Mouse (Mus musculus) layer of hippocampus, adult 18-20 months (tissue): Measurements from ENCODE around the gene Prss16. TPM values are rescaled to one million over a fixed set of nuclear protein-coding genes. Genes with fewer than 3 reads are reported as not detected.
A peak's percentile ranks its signal among the peaks of the same experiment; 100 is the strongest.

Source experiments
- DNase-seq, 2 experiments: peaks; one replicate each; pipeline ENCODE4 v3.0.0; 2022; ENCODE audit warnings: low spot score in 2 of 2
- total RNA-seq, 2 experiments: library from RNA; stranded (reverse); gene quantifications; 2 replicates each; pipeline ENCODE4 v1.2.3; 2021

The Prss16 gene
- total RNA-seq, 2 experiments from 2014 or later = 0.58 to 1.3 TPM

GRCm38 (mm10) chr13:22007872-22008271, 1.7 kb downstream of the Prss16 start:
- no peak for DNase-seq

DNA sequence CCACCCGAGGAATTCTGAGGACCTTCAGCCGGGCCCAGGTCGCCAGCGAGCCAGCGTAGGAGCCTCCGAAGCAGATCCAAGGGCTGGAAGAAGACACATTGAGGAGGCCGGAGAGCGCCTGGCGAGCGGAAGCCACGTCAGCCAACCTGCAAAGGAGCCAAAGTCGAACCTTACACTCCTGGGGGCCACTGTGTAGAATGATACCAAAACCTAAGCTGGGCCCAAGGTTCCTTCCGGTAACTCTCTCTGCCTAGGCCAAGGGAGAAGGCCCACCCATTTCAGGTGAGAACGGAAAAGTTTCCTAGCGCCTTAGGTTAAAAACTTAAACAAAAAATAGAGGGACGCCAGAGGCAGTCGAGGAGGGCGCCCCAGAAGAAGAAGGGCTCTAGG, 2.4 kb downstream of the Prss16 start:
- no peak for DNase-seq

GRCm38 (mm10) chr13:22006334-22007120, 3.0 kb downstream of the Prss16 start:
- no peak for DNase-seq

- no peak for DNase-seq
These were observed 3.8 kb downstream of the Prss16 start for GRCm38 (mm10) chr13:22005605-22006333.

GRCm38 (mm10) chr13:22001823-22002222, 7.7 kb downstream of the Prss16 start:
- no peak for DNase-seq

DNA sequence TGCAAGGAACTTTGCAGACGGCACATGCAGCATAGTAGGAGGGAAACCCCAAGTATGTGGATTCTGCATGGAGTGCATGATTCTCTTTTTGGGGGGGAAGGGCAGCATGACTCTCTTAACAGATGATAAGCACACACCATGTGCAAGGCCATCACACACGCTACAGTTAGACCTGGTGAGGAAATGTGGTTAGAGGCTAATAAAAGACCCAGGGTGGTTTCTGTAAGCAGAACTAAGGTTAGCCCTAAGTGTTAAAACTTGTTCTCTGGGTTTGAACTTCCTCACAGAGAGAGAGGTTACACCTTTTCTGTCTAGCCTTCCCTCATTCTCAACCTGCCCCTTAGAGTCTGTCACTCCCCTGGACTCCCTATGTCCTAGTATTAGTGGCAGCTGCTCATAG, 8.2 kb downstream of the Prss16 start:
- no peak for DNase-seq

- no peak for DNase-seq
These were observed 10.4 kb downstream of the Prss16 start for GRCm38 (mm10) chr13:21999147-21999546.

DNA sequence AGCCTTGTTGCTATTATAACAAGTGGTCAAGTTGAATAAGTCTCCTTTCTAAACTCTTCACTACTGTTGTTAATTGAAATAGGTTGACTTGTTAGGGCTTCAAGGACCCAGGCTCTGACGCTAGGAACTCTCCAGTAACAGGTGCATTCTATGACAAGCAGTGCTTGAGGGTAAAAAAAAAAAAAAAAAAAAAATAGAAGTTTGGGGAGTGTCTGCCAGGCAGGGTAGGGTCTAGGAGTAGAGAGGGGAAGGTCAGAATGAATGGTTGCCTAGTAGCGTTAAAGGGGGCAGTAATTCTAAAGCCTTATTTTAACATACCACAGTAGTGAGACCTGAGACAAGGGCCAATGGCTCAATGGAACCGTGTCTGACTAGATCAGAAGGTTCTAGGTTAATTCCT, 11.1 kb downstream of the Prss16 start:
- DNase-seq = no peak

DNA sequence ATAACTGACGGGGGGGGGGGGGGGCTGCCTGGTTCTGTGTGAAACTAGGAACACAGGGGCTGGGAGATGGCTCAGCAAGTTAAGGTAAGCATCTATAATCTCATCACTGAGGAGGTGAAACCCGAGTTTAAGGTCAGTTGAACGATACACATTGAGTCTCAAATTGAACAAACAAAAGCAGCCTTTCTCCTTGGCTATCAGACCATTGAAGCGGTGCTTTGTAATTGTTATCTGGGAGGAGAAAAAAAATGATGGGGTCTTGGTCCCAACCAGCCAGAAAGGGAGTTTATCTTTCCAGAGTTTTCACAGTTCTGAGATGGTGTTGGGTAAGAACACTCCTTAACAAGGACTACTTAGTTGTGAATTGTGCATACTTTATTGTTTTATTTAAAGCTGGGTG, 11.7 kb downstream of the Prss16 start:
- no peak for DNase-seq

- no peak for DNase-seq
These were observed 12.2 kb downstream of the Prss16 start for GRCm38 (mm10) chr13:21997201-21997820.

GRCm38 (mm10) chr13:21996840-21997185, 12.7 kb downstream of the Prss16 start:
- no peak for DNase-seq

GRCm38 (mm10) chr13:21996101-21996839, 13.3 kb downstream of the Prss16 start:
- no peak for DNase-seq

DNA sequence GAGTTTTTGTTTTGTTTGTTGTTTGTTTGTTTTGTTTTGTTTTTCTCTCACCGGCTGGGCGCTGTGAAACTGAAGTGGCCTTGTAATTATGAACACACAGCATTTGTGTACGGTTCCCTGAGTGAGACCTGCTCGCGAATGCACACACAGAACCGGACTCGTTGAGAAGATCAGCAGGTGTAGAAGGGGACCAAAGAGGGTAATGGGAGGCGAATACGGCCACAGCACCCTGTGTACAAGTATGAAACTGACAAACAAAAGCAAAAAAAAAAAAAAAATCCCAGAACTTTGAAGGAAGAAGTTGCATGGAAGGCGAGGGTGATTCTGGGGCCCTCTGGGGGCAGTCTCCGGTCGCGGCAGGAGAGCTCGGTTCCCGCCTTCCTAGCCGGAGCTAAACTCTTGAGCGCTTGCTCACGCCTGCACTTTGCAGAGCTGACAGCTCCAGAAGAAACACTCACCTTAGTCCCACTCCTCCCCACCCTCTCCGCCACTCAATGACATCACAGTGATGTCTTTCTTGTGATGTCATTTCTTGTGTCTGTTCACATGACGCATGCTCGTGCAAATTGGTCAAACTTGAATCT, 14.1 kb downstream of the Prss16 start:
- DNase-seq = no peak

DNA sequence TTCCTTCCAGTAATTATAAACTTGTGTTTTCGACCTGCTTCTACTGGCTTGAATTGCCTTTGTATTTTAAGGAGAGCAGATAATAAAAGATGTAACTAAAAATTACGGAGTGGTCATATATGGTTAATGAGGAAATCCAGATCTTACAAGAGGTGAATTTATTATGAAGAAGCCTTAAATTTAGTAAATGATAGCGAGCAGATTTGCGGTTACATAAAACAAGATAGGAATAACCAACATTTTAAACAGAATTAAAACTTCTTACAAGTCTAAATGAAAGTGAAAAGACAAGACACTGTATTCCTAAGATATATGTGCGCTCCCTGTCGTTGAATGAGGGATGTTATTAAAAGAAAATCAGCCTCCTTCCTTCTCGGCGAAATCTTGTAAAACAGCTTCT, 14.6 kb downstream of the Prss16 start:
- no peak for DNase-seq

DNA sequence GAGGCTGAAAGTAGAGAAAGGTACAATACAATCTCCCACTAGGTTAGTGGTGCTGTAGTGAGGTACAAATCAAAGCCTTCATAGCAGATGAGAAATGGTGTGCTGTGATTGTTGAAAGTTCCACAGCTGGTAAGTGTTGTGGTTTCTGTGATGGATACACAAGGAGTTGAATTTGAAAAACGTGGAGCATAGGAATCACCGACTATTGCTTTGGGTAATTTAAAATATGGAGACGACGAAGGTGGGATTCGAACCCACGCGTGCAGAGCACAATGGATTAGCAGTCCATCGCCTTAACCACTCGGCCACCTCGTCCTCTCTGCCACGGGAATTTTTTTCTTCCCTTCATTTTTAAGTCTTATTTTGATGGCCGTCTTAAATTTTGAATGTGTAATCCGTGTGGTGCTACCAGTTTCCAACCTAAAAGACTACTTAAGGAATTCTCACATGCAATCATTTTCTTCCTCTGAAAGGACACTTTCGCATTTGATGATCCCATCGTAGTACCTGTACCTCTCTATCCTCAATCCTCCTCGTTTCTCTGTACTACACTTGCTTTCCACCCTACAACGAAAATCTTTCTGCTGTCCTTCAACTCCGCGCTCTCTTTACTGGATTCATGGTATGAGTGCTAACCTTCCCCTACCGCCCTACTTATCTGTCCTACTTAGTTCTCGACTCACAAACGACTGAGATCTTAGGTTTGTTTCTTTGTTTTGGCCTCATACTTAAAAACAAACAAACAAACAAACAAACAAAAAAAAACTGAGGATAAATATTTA, 15.4 kb downstream of the Prss16 start:
- DNase-seq = no peak

DNA sequence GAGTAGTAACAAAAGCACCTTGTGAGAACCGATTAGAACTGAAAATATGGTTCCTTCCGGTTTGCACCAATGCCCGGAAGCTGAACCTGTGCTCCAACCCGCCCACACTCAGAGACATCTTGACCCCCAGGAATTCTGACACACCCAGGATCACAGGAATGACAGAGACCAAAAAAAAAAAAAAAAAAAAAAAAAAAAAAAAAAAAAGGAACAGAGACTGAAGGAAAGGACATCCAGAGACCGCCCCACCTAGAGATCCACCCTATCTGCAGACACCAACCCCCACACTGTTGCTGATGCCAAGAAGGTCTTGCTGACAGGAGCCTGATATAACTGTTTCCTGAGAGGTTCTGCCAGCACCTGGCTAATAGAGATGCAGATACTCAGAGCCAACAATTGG, 17.0 kb downstream of the Prss16 start:
- no peak for DNase-seq

- DNase-seq = no peak
These were observed 25.1 kb downstream of the Prss16 start for GRCm38 (mm10) chr13:21984486-21984885.

DNA sequence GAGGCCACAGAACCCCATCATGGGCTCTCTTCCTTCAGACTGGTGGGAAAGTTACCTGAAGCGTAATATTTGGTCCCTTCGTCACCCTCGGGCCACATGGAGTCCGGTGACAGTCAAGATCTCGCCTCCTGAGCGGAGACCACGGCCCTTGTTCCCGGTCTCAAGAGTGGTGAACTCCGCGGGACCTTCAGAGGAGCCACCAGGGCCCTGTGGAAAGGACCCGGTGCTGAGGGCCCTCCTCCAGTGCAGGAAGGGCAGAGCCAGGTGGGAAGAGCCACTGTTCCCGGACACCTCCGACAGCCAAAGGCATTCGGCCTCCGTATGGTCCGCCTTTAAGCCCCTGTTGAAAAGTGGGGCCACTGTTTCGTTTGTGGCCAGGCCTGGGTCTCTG, 27.7 kb downstream of the Prss16 start:
- no peak for DNase-seq

GRCm38 (mm10) chr13:21980981-21981802, 28.4 kb downstream of the Prss16 start, which contains the start of gene Pom121l2:
Gene Pom121l2 (plus strand): TSS chr13:21981194.
- peak in 1 of 2 experiments; percentile 13 for DNase-seq
